Mouse (Mus musculus) thymus, adult 18-20 months (tissue): ENCODE results near the gene Platr17.
"Not testable (repeated sequence)": the region's sequence is repeated elsewhere in the genome, so short reads cannot be mapped to it uniquely, and the experiment has no call there.

Source experiments
- DNase-seq, 2 experiments: peaks; one replicate each; pipeline ENCODE4 v3.0.0; 2022; ENCODE audit warnings: mixed read lengths in 2 of 2

Gene Platr17

DNA sequence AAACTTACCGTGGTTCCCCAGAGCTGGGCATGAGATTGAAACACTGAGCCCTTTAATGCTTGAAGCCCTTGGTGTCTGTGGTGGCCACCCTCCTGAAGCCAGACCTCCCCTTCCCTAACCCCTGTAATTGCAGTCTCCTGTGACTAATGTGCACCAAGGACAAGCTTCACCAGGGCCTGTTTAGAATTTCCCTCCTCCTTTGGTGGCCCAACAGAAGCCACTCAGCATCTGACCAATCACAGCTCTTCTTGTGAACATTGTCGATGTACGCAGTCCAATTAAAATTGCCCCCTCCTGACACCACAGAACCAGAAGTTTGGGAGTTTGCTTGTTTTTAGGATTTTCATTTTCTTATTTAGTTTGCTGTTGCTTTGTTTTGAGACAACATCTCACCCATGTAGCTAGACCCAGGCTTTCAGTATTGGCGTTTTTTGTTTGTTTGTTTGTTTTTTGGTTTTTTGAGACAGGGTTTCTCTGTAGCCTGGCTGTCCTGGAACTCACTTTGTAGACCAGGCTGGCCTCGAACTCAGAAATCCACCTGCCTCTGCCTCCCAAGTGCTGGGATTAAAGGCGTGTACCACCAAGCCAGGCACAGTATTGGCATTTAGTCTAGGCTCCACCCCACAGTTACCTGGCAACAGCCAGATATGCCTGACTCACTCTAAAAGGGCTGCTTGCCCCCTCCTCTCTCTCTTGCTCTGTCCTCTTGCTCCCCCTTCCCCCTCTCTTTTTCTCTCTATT is 854 bp upstream of the Platr17 start:
- DNase-seq: not testable (repeated sequence)

DNA sequence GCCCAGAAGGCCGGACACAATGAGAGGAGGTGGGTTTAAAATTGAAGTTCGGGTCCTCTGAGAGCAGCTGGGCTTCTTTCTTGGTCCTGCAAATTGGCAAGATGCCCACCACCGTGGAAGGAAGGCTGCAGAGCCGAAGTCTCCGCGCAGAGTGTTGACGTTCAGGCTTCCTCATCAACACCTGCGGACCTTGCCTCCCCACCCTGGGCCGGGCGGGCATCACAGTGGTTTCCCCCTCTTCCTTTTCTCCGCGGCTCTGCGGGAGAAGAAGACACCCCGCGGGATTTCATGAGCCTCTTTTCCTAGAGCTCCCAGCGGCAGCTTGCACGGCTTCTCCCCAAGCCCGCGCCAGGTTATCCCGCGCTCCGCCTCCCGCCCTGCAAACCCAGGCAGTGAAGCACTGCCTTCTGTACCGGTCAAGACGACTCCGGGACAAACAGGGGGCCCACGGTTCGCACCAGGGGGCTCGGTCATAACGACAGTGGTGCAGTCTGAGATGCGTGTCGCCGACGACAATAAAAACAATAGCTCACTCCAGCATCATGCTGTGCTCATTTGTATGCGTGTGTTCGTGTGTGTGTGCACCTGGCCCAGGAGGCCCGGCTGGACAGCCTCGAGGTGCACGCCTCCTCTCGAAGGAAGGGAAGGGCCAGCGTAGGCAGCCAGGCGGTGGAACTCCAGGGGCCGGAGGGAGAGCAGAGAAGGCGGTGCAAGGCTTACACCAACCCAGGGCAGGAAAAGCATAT is 3.6 kb downstream of the Platr17 start:
- DNase-seq: peak in 1 of 2 experiments; percentile 49

DNA sequence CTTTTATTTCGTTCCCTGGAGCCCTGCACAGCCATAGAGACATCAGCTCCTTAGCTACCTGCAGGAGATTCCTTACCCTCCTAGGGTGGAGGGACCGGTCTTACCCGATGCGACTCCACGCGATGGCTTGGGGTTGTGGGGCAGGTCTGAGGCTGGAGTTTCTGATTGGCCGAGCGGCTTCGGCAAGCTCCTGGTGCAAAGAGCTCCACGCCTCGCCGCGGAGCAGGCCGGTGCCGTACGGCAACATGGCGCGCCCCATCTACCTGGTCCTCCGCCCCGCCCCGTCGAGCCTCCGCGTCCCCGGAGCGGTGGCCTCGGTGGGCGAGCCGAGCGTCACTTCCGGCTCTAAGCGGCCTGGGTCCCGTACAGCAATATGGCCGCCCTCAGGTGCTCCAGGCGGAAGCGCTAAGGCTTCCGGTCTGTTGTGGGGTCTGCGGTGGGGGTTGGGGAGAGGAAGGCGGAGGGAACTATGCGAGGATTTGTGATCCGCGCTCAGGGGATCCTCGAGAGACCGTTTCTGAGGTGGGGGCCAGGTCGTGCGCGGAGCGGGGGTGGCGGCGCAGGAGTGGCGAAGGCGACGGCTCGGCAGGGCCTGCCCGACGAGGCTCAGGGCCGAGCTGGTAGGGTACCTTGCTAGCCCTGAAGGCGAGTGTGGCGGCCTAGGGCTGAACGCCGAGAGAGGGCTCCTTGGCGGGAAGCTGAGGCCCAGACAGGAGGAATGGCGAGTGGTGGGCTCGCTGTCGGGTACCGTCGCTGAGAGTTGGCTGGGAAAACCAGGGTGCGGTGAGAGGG is 4.3 kb downstream of the Platr17 start, which contains the start of gene Daxx:
Daxx (plus strand) TSS at position 338 of the 792 bp plus-strand sequence.
- peak; percentile 98 for DNase-seq

DNA sequence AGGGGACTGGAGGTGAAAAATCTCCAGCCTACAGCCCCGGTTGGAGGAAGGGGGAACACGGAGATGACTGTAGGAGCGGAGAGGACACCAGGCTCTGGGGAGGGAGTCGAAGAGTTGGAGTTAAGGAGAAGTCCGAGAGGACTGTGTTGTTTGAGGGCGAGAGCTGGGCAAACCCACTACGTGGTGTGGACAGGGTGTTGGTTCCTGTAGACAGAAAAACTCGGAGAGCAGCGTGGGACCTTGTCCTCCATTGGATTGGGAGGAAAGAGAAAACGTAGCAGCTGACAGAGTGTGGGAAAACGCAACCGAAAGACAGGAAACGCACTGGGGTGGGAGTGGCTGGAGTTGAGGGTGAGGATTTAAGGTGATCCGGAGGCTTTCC is 4.9 kb downstream of the Platr17 start:
- peak in 1 of 2 experiments; percentile 55 for DNase-seq

DNA sequence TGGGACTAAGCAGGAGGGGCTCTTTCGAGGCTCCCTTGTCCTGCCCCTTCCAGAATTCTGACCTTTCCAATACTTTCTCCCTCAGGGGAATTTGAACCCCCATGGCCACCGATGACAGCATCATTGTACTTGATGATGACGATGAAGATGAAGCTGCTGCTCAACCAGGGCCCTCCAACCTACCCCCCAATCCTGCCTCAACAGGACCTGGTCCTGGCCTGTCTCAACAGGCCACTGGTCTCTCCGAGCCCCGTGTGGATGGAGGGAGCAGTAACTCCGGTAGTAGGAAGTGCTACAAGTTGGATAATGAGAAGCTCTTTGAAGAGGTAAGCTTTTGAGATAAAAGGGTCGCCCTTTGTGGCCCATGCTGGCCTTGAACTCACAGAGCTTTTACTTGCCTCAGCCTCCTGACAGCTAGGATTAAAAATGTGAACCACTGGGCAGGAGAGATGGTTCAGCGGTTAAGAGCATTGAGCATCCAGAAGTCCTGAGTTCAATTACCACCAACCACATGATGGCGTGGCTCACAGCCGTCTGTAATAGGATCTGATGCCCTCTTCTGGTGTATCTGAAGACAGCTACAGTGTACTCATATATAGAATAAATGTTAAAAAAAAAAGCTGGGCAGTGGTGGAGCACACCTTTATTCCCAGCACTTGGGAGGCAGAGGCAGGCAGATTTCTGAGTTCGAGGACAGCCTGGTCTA is 5.6 kb downstream of the Platr17 start:
- no peak for DNase-seq

DNA sequence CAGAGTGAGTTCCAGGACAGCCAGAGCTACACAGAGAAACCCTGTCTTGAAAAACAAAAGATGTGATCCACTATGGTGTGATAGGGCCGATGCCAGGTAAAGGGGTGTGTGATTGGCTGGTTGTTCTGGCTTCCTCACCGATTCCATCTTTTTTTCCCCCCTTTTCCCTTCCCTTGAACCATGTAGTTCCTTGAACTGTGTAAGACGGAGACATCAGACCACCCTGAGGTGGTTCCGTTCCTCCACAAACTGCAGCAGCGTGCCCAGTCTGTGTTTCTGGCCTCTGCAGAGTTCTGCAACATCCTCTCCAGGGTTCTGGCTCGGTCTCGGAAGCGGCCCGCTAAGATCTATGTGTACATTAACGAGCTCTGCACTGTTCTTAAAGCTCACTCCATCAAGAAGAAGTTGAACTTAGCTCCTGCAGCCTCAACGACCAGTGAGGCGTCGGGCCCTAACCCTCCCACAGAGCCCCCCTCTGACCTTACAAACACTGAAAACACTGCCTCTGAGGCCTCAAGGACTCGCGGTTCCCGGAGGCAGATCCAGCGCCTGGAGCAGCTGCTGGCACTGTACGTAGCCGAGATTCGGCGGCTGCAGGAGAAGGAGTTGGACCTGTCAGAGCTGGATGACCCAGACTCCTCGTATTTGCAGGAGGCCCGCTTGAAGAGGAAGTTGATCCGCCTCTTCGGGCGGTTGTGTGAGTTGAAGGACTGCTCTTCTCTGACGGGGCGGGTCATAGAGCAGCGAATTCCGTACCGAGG is 6.3 kb downstream of the Platr17 start:
- DNase-seq: no peak

DNA sequence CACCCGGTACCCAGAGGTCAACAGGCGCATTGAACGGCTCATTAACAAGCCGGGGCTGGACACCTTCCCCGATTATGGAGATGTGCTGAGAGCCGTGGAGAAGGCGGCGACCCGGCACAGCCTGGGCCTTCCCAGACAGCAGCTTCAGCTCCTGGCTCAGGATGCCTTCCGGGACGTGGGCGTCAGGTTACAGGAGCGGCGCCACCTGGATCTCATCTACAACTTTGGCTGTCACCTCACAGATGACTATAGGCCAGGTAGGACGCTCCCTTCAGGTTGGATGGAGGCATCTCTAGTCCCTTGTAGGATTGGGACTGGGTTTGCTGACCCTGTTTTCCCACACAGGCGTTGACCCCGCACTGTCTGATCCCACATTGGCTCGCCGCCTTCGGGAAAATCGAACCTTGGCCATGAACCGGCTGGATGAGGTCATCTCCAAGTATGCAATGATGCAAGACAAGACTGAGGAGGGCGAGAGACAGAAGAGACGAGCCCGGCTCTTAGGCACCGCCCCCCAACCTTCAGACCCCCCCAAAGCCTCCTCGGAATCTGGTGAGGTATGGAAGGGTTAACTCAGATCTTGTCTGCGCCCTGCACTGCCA is 7.0 kb downstream of the Platr17 start:
- DNase-seq: no peak

DNA sequence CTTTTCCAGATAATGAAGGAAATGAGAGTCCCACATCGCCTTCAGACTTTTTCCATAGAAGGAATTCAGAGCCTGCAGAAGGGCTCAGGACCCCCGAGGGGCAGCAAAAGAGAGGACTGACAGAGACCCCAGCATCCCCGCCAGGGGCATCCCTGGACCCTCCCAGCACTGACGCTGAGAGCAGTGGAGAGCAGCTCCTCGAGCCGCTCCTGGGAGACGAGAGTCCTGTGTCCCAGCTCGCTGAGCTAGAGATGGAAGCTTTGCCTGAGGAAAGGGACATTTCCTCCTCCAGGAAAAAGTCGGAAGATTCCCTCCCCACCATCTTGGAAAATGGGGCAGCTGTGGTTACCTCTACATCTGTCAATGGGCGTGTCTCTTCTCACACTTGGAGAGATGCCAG is 8.3 kb downstream of the Platr17 start:
- DNase-seq: no peak

DNA sequence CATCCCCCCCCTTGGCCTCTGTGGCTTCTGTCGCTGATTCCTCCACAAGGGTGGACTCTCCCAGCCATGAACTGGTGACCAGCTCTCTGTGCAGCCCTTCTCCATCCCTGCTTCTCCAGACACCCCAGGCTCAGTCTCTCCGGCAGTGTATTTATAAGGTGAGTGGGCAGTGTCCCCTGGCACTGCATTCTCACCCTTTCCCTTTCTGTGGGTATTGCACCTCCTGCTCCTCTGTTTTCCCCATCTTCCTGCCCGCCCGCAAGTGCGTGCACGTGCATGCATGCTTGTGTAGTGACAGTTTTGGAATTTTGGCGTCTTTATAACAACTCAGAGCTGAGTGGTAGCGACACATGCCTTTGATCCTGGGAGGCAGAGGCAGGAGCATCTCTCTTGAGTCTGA is 9.0 kb downstream of the Platr17 start:
- no peak for DNase-seq

DNA sequence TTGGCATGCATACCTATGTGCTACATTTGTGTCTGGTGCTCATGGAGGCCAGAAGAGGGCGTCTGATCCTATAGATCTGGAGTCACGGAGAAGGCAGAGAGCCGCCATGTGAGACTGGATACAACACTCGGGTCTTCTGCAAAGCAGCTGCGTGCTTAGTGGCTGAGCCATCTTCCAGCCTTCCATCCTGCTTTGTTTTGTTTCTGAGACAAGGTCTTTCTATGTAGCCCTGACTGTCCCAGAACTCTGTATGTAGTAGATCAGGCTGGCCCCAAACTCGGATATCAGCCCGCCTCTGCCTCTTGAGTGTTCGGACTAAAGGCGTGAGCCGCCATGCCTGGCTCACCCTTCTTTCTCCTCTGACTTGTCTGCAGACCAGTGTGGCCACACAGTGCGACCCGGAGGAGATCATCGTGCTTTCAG is 10.0 kb downstream of the Platr17 start:
- no peak for DNase-seq

DNA sequence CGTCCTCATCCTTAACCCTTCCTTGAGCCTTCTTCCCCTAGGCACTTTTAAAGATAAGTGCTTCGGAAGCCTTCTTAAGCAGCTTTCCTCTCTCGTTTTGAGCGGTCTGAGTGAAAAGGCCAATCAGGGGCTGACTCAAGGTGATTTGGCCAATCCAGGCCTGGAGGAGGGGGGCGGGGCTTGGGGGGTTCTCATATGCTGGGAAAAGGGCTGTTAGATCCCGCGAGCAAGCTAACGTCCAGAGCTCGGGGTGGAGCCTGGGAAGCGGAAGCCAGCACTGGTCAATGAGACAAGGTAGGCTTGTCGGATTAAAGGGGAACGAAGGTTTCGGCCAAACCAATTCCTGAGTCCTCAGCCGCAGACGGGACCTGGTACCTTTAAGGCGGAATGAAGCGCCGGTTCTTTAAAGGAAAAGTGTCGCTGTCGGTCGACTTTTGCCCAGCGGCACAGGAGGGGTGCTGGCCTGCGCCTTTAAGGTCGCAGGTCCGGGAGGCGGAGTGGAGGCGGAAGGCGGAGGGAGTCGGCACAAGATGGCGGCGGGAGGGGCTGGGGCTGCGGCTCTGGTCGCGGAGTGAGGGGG is 10.8 kb downstream of the Platr17 start, which contains the start of the genes Tapbp and Zbtb22:
Tapbp (plus strand) TSS at position 229 of the 580 bp plus-strand sequence.
Zbtb22 (plus strand) TSS at position 234 of the 580 bp plus-strand sequence.
- DNase-seq: peak; percentile 89 to 93

DNA sequence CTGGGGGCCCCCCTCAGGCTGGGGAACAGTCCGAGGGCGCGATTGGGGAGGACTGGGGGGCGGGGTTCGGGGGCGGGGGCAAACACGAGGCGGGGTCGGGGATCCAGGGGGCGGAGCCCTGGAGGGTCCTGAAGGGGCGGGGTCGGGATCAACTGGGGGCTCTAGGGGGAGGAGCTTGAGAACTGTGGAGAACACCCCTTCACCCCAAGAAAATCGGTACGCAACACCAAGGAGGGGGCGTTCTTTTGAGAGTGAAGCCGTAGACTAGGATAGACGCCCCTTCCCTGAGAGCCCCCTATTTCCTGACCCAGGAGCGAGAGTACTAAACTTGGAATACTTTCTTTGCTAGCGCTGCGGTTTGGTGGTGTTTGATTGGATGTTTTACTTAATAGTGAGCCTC is 11.4 kb downstream of the Platr17 start:
- peak; percentile 52 to 67 for DNase-seq

DNA sequence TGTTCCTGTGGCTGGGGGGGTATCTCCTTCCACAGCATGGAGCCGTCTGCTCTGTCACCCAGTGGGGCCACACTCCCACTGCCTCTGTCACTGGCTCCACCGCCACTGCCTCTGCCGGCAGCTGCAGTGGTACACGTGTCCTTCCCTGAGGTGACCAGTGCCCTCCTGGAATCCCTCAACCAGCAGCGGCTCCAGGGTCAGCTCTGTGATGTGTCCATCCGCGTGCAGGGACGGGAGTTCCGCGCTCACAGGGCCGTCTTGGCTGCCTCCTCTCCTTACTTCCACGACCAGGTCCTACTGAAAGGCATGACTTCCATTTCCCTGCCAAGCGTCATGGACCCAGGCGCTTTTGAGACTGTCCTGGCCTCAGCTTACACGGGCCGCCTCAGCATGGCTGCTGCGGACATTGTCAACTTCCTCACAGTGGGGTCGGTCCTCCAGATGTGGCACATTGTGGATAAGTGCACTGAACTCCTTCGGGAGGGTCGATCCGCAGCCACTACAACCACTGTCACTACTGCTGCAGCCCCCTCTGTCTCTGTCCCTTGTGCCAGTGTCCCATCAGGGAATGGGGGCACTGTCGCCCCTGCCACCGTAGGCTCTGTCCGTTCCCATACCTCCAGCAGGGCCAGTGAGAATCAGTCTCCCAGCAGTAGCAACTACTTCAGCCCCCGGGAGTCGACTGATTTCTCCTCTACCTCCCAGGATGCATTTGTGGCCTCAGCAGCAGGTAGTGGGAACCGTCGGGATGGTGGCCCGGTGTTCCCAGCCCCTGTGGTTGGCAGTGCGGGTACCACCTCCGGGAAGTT is 12.1 kb downstream of the Platr17 start:
- no peak for DNase-seq

DNA sequence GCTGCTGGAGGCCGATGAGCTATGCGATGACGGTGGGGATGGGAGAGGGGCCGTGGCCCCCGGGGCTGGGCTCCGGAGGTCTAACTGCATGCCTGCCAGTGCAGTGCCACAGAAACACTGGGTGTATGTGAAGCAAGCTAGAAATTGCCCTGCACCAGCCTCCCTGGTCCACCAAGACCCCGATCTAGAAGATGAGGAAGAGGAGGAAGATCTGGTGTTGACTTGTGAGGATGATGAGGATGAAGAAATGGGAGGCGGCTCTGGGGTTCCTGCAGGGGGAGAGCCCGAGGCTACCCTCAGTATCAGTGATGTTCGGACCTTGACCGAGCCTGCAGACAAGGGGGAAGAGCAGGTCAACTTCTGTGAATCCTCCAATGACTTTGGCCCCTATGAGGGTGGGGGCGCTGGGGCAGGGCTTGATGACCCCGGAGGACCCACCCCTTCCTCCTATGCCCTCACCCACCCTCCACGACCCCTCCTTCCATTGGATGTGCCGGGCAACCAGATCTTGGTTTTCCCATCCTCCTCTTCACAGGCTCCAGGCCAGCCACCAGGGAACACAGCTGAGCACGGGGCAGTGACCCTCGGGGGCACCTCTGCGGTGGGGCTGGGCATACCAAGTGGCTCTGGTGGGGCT is 12.8 kb downstream of the Platr17 start:
- DNase-seq: no peak

DNA sequence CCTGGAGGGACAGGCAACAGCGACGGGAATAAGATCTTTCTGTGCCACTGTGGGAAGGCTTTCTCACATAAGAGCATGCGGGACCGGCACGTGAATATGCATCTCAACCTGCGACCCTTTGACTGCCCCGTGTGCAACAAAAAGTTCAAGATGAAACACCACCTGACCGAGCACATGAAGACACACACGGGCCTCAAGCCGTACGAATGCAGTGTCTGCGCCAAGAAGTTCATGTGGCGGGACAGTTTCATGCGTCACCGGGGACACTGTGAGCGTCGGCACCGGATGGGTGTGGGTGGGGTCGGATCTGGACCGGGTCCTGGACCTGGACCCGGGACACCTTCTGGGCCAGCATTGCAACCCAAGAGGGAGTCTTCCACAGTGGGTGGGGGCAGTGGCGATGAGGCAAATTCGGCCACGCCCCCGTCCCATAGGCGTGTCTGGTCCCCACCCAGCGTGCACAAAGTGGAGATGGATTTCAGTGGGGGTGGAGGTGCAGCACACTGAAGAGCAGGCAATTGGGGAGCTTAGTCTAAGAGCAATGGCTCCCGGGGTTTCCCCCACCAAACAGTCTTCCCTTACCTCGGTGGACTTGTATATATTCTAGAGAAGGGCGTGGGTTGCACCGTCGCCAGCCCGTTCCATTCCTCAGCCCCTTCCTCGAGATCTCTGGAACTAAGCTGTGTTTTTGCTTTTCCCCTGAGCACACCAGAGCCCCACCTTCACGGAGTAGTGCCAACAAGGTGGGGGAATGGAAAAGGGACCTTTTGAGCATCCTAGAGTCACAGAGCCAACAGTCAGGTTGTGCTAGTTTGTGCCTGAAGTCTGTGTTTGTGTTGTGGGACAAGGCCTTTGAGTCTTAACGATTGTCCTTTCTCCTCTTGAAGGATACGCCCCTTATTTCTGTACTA is 13.6 kb downstream of the Platr17 start:
- DNase-seq: peak in 1 of 2 experiments; percentile 11

DNA sequence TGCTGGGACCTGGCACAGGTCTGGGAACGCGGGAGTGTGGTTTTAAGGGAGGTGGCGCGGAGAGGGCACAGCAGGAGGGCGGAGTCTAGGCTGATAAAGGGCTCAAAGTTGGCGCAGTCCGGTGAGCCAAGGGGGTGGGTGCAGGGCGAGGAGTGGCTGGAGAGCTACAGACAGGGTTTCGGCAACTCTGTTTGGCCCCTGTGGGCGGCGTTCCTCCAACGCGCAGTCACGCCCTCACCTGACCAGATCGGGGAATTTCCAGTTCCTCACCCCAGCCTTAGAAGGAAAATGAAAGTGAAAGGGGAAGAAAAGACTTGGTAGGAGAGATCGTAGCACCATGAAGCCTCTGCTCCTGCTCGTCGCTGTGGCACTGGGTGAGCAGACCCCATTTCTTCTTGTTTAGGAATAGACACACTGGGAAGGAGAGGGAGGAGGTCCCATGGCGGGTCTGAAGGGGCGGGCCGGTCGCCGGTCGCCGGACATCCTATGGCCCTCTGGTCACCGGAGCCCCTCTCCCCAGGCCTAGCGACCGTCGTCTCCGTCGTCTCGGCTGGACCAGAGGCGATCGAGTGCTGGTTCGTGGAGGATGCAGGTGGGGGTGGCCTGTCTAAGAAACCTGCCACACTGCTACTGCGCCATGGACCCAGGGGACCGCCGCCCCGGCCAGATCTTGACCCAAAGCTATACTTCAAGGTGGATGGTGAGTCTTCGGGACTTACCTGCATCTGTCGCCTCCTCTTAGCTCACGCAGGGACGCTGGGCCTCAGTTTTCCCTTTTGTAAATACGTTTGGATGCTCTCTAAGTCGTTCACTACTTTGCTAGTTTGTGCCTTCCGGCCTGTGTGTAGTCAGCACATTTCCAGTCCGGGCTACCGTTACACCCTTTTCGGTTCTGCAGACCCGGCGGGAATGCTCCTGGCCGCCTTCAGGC is 14.7 kb downstream of the Platr17 start:
- DNase-seq: peak; percentile 64 to 79
